Mouse (Mus musculus) embryonic facial prominence, embryonic 15.5 days (tissue): ENCODE results near the gene Poc1a. TPM values are rescaled to one million over a fixed set of nuclear protein-coding genes. Genes with fewer than 3 reads are reported as not detected.

Source experiments
- ATAC-seq: fragments of 200-750 bp; cut with Nextera tagmentation; 2 replicates; pipeline ENCODE4 v1.8.0; 2017; ENCODE audit warnings: low read depth, moderate TSS enrichment; ENCODE audit not compliant: insufficient number of reproducible peaks, low FRiP score, low TSS enrichment
- H3K27ac ChIP-seq: fragments of 300-500 bp; sonication (generic); replicated peaks from 2 replicates; pipeline ENCODE4 v1.5.1; 2015; ENCODE audit warnings: mild to moderate bottlenecking, inconsistent platforms
- H3K27me3 ChIP-seq: fragments of 300-500 bp; sonication (generic); 2 replicates; pipeline ENCODE4 v1.6.1; 2015; ENCODE audit warnings: inconsistent platforms
- H3K36me3 ChIP-seq: fragments of 300-500 bp; sonication (generic); 2 replicates; pipeline ENCODE4 v1.6.1; 2015; ENCODE audit warnings: mild to moderate bottlenecking, inconsistent platforms
- H3K4me1 ChIP-seq: fragments of 300-500 bp; sonication (generic); 2 replicates; pipeline ENCODE4 v1.6.1; 2015; ENCODE audit warnings: inconsistent platforms
- H3K4me2 ChIP-seq: fragments of 300-500 bp; sonication (generic); replicated peaks from 2 replicates; pipeline ENCODE4 v1.6.1; 2015; ENCODE audit warnings: mild to moderate bottlenecking, inconsistent platforms
- H3K4me3 ChIP-seq: fragments of 300-500 bp; sonication (generic); replicated peaks from 2 replicates; pipeline ENCODE4 v1.5.1; 2015; ENCODE audit warnings: mild to moderate bottlenecking, inconsistent platforms
- H3K9ac ChIP-seq: fragments of 300-500 bp; sonication (generic); 2 replicates; pipeline ENCODE4 v1.6.1; 2015; ENCODE audit warnings: inconsistent platforms
- H3K9me3 ChIP-seq: fragments of 300-500 bp; sonication (generic); replicated peaks from 2 replicates; pipeline ENCODE4 v1.6.1; 2016; ENCODE audit warnings: inconsistent platforms
- WGBS: fragments of 180-500 bp; shearing (Covaris S2); methylation state at CpG from one replicate; pipeline ENCODE4 v1.1.7; 2015; 5-methylcytosine and 5-hydroxymethylcytosine counted together
- polyA plus RNA-seq: library from polyadenylated mRNA; unstranded; fragments of >200 nt; fragmentation: Nextera tagmentation; extraction: Ambion mirVana; gene quantifications from 2 replicates; pipeline ENCODE4 v1.2.1, GENCODE M21; 2015

Poc1a gene
- polyA plus RNA-seq, 1 experiment from 2014 or later, result 32.8 TPM

DNA sequence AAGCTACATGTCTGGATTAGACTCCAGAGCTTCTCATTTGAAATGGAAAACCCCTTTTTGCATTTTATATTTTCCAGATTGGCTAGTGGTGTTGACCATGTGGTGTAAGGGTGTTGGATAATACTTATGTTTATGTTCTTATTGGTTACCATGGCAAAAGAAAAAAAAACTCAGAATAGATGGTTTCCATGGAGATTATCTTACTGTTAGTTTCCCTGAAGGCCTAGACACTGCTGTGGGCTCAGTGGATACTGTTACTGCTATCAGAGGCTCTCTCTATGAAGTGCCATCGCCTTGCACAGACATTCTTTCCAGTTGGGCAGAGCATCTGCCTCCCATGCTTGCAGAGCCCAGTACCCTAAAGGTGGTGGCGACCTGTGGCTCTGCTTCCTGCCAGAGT lies 37.2 kb downstream of the Poc1a start:
- Histone ChIP-seq H3K9ac (no peak overlapping the region), H3K36me3 (no peaks in the 10 kb centered on the region), H3K4me1 (peaks cover 50% of the 10 kb centered on the region), H3K27ac (0 out of 2 replicates have a peak overlapping the region, but pooled peaks have one; percentile 17), H3K4me3 (no peak overlapping the region), H3K27me3 (no peaks in the 10 kb centered on the region), H3K4me2 (no peak overlapping the region), H3K9me3 (no peaks in the 10 kb centered on the region)
- ATAC-seq, result no peak
- 49% methylated on average over 2 of the region's 2 CpGs for whole genome bisulfite sequencing

DNA sequence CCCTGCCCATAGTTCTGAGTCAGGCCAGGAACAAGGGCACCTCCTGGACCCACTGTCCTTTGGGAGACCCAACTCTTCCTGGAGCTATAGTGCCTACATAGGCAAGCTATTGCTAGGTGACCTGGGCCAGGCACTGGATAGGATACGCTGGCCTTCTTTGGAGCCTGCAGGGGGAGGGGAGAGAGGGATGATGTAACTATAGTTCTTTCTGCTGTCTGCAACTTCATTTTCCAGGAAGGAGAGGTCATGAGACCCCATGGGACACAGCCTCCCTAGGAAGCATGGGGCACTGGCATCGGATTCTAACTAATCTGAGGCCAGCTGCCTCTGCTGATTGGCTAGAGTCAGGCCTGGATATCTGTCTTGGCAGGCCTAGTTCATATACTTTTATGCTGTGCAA lies 38.2 kb downstream of the Poc1a start:
- peaks cover 53% of the 10 kb centered on the region for H3K4me1 ChIP-seq
- WGBS, result 27% methylated on average over 2 of the region's 2 CpGs
- H3K4me2 ChIP-seq, result no peak overlapping the region
- H3K27me3 ChIP-seq, result no peaks in the 10 kb centered on the region
- no peaks in the 10 kb centered on the region for H3K36me3 ChIP-seq
- H3K9me3 ChIP-seq, result no peaks in the 10 kb centered on the region
- no peak overlapping the region for H3K9ac ChIP-seq
- no peak for ATAC-seq
- no peak overlapping the region for H3K4me3 ChIP-seq
- H3K27ac ChIP-seq, result peak overlapping the region; percentile 75

DNA sequence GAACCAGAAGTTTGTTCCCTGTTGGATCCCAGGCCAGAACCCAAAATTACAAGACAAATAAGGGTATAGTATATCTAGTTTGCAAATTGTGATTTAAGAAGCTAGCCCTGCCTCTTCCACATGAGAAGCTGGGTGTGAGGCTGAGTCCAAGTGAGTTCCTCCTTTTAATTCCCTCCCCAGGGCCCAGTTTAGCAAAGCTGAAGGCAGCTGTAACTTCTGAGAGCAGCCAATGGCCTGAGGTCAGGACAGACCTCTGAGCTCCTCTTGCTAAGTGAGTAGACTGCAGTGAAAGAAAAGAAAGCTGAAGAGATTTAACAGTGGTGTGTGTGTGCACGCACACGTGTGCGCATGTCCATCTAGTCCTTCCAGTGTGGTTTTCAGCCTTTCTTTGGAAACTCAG lies 41.6 kb downstream of the Poc1a start:
- Histone ChIP-seq H3K36me3 (no peaks in the 10 kb centered on the region), H3K27ac (peak overlapping the region; percentile 73), H3K4me3 (no peak overlapping the region), H3K4me1 (peaks cover 59% of the 10 kb centered on the region), H3K9me3 (no peaks in the 10 kb centered on the region), H3K4me2 (no peak overlapping the region), H3K9ac (no peak overlapping the region), H3K27me3 (no peaks in the 10 kb centered on the region)
- ATAC-seq, result peak; percentile 34; the same call in 1 of the 2 replicates
- 68% methylated on average over 3 of the region's 3 CpGs for WGBS

DNA sequence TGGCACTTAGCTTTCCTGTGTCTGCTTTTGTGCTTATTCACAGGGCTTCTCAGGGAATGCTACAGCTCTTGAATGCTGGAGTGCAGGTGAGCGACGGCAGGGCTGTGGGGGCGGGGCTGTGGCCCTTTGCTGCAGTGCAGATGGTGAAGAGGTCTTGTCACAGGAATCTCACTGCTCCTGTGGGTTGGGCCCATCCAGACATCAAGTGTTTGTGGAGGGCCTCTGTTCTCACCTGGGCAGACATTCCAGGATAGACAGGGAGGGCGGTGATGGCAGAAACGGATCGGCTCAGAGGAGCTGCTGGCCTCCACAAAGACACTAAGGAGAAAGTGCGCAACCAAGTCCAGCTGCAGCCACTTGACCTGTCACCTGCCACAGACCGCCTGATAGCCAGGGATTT lies 45.4 kb downstream of the Poc1a start:
- Histone ChIP-seq H3K9ac (no peak overlapping the region), H3K36me3 (no peaks in the 10 kb centered on the region), H3K4me1 (peaks cover 50% of the 10 kb centered on the region), H3K27ac (no peak overlapping the region), H3K4me2 (no peak overlapping the region), H3K4me3 (no peak overlapping the region), H3K27me3 (no peaks in the 10 kb centered on the region), H3K9me3 (no peaks in the 10 kb centered on the region)
- no peak for ATAC-seq
- WGBS, result 67% methylated on average over 8 of the region's 8 CpGs

DNA sequence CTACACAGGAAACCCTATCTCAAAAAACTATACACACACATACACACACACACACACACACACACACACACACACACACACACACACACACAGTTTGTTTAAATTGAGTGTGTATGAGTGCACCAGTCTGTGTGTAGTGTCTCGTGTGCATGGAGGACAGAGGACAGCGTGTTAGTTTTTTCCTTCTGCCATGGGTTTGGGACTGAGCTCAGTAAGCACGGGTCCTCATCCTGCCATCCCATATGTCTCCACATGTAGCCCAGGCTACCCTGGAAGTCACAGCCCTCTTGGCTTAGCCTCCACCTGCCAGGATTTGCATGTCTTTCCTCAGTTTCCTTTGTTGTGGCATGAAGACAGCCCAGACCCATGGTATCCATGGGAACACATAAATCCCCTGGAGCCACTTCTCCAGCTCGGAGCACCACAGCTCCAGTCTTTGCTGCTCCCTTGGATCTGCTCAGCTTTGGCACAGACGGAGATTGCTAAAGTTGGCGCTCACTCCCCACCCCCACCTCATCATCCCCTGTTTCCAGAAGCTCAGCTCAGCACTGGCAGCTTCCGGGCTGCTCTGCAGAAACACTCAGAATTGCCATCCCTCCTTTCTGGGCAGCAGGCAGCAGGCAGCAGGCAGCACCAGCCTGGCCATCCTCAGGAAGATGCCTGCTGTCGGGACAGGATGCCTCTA lies 46.4 kb downstream of the Poc1a start:
- ATAC-seq, result no peak
- Histone ChIP-seq H3K9me3 (no peaks in the 10 kb centered on the region), H3K4me1 (peaks cover 43% of the 10 kb centered on the region), H3K9ac (no peak overlapping the region), H3K4me3 (no peak overlapping the region), H3K27me3 (no peaks in the 10 kb centered on the region), H3K27ac (no peak overlapping the region), H3K4me2 (no peak overlapping the region), H3K36me3 (no peaks in the 10 kb centered on the region)
- 66% methylated on average over 8 of the region's 8 CpGs for WGBS

DNA sequence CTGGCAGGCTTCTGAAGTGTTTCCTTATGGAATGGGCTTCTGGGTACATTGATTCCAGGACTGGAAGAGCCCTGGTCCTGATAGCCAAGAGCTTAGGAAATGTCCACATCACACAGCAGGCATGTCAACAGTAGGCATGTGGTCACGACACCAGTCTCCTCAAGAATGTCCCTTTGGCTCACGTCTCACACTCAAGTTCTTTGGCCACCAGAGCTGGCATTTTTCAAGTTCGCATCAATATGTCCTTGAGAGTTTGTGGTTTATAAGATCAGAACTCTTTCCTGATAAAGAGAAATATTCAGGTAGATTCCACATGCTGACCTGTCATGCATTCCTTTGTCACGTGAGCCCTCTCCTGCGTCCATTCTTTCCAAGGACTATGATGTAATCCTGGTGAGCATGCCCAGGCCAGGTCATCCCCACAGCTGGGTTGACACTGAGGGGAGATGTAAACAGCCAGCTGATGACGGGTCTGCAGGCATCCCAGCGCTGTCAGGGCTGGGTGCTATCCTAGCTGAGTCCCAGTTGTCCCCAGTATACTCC lies 47.3 kb downstream of the Poc1a start:
- ATAC-seq, result no peak
- Histone ChIP-seq H3K27me3 (no peaks in the 10 kb centered on the region), H3K4me1 (peaks cover 34% of the 10 kb centered on the region), H3K36me3 (no peaks in the 10 kb centered on the region), H3K4me3 (no peak overlapping the region), H3K9me3 (no peaks in the 10 kb centered on the region), H3K9ac (no peak overlapping the region), H3K4me2 (no peak overlapping the region), H3K27ac (no peak overlapping the region)
- 77% methylated on average over 7 of the region's 7 CpGs for WGBS

DNA sequence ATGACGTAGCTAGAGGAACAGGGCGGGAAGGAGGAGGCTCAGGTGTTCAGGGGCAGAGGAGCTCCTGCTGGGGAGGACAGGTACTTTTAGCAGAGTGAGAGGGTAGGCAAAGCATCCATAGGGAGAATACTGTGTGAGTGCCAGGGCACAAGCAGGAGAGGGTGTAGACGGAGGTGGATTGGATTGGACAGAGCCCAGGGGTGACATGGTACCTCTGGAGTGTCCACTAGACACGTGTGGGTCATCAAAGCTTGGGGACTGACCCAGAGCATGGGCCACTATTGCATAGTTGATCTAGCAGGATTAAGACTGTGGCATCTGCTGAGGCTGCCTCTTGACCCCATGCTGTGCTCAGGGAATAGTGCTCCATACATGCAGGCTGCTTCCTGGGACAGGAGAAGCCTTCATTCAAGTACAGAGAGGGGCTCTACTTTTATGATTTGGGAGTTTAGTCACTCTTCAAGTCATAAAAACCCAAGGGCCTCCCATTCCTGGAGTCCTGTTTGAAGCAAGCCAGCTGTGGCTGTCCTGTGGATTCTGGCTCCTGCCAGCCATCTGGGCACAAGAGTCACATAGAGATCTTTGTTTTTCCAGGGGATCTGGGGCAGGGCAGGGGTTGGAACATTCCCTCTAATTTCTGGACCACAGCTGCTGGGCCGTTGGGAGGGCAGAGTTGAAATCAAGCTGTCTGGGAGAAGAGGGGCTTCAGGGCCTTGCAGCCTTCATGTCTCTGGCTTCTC lies 48.1 kb downstream of the Poc1a start:
- no peak overlapping the region for H3K4me2 ChIP-seq
- H3K4me1 ChIP-seq, result peaks cover 32% of the 10 kb centered on the region
- ATAC-seq, result 0 out of 2 replicates have a peak, but pooled peaks have one; percentile 39

DNA sequence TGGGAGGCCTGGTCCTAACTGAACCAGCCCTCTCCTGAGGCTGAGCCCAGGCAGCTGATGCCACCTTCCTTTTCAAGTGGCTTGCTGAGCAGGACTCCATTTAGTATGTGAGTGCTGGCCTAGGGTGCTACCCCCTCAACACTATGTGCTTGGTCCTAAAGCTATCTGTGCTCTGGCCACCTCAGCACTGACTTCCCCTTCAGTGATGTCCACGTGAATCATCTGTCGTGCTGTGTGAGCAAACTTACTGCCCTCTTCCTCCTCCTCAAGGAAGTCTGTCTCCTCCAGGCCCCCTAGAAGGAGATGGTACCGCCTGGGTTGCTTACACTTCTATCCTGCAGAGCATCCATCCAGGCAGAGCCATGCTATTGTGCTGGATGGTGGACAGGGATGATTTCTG lies 51.9 kb downstream of the Poc1a start:
- WGBS, result 81% methylated on average over 3 of the region's 3 CpGs
- no peaks in the 10 kb centered on the region for H3K9me3 ChIP-seq
- no peaks in the 10 kb centered on the region for H3K27me3 ChIP-seq
- no peak overlapping the region for H3K4me2 ChIP-seq
- H3K4me1 ChIP-seq, result peaks cover 36% of the 10 kb centered on the region
- no peak for ATAC-seq
- H3K36me3 ChIP-seq, result no peaks in the 10 kb centered on the region
- H3K4me3 ChIP-seq, result no peak overlapping the region
- H3K9ac ChIP-seq, result no peak overlapping the region
- no peak overlapping the region for H3K27ac ChIP-seq

More for the DNA sequence above, 48.1 kb downstream of the Poc1a start:
- Histone ChIP-seq H3K36me3 (no peaks in the 10 kb centered on the region), H3K9ac (no peak overlapping the region), H3K9me3 (no peaks in the 10 kb centered on the region), H3K4me3 (no peak overlapping the region), H3K27me3 (no peaks in the 10 kb centered on the region), H3K27ac (peak overlapping the region; percentile 56; the same call in 1 of the 2 replicates)
- WGBS, result 62% methylated on average over 5 of the region's 5 CpGs

DNA sequence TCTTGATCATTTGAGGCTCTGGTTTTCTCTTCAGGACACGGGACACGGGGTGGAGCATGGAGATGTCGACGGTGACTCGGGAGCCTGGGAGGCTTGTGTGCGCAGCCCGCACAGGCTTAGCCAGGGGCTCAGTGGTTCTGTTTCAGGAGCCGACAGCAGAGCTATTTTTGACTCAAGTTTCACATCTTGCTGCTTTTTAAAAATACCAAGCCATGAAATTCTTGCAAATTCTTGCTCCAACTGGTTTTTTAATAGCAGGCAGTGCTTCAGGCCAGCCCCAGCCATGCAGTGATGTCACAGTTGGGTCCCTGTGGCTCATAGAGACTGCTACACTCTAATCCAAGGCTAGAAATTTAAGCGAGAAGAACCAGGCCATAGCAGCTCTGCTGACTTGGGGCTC lies 56.8 kb downstream of the Poc1a start:
- Histone ChIP-seq H3K4me3 (no peak overlapping the region), H3K9me3 (no peaks in the 10 kb centered on the region), H3K9ac (no peak overlapping the region), H3K27ac (peak overlapping the region; percentile 92), H3K36me3 (no peaks in the 10 kb centered on the region), H3K4me1 (peaks cover 62% of the 10 kb centered on the region), H3K4me2 (no peak overlapping the region), H3K27me3 (no peaks in the 10 kb centered on the region)
- peak; percentile 41 for ATAC-seq
- 8% methylated on average over 9 of the region's 9 CpGs for WGBS

DNA sequence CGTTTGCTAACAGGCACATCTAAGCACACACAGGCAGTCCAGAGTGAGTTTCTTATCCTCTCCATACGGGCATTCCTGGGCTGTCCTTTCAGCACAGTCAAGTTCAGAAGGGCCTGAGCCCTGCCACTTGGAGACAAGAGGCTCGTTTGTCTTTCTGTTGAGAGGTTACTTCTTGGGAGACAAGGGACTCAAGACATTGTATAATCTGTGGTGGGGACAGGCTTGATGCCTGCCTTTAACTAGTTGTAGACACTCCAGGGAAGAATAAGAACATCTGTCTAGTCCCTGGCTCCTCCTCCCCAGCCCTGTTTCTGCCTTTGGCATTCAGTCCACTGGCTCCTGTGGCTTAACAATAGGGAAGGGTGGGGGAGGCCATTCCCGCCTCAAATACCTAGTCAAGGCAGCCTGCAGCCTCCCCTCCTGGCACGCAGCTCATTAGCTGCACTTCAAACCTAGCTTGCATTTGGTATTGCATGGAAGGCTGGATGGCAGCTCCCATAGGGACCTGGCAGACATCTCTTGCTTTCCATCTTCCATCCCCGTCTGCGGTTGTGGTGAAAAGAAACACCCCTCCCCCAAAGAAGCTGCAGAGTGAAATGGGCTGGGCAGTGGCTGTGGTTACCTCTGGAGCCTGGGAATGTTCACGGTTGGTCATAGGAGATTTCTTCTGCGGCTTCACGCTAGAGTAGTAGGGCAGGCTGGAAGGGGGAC lies 57.8 kb downstream of the Poc1a start:
- Histone ChIP-seq H3K4me2 (peak overlapping the region; percentile 20; the same call in 1 of the 2 replicates), H3K4me1 (peaks cover 63% of the 10 kb centered on the region), H3K9me3 (no peaks in the 10 kb centered on the region), H3K27me3 (no peaks in the 10 kb centered on the region), H3K36me3 (no peaks in the 10 kb centered on the region), H3K9ac (no peak overlapping the region), H3K4me3 (no peak overlapping the region), H3K27ac (peak overlapping the region; percentile 92)
- ATAC-seq, result peak; percentile 74
- 9% methylated on average over 10 of the region's 10 CpGs for WGBS

DNA sequence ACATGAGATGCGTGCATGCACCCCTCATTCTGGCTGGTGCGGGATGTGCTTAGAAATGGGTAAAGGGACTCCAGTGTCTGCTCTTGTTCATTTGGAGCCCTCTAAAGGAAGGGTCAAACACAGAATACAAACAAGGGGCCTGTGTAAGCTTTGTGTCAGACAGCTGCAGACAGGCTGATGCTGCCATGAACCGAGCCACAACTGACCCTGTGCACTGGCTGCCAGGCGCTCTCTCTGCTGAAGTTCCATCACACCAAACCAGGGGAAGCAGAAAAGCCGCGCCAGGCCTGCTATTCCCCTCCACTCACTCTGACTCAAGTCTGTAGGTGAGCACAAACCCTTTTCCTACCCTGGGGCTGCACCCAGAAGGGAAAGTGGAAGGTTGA lies 58.3 kb downstream of the Poc1a start:
- Histone ChIP-seq H3K9me3 (no peaks in the 10 kb centered on the region), H3K4me2 (peak overlapping the region; percentile 20; the same call in 1 of the 2 replicates), H3K27ac (peak overlapping the region; percentile 92), H3K36me3 (no peaks in the 10 kb centered on the region), H3K27me3 (no peaks in the 10 kb centered on the region), H3K9ac (no peak overlapping the region), H3K4me1 (peaks cover 63% of the 10 kb centered on the region), H3K4me3 (no peak overlapping the region)
- WGBS, result 34% methylated on average over 6 of the region's 6 CpGs
- peak; percentile 15; the same call in 1 of the 2 replicates for ATAC-seq
